Mouse (Mus musculus): ENCODE measurements at regions not wholly inside any gene's neighbourhood (a gene's known extent, or its start where the extent isn't known, plus 50 kb on each side); places are given as distances from the start of the nearest gene placed in this dataset.
A peak's percentile ranks its signal among the peaks of the same experiment; 100 is the strongest.

DNA sequence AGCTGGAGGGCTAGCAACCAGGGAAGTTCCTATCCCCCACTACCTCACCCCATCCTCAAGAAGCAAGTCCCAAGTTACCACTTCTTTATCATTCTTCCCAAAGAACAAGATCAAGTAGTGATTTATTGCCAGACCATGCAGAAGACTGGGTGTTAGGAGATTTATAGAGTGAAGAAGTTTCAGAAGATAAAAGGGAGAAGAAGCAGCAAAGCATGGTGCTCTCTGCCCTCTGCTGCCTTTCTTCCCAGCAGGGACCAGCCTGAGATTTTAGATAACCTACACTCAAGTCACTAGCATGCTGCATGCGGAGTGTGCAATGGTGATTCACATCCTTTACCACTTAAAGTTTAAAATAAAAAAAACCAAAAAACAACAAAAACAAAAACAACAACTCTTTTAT lies 79.7 kb upstream of the Cacna2d1 start:
- no peak for DNase-seq
- H3K4me3 ChIP-seq, result no peak overlapping the region
- no peak for TF ChIP-seq CTCF (IDR thresholded peaks at IDR 0.05)
- intact Hi-C loops (cut with DNase I), result no loop called here
- H3K27ac ChIP-seq, result no peak overlapping the region

DNA sequence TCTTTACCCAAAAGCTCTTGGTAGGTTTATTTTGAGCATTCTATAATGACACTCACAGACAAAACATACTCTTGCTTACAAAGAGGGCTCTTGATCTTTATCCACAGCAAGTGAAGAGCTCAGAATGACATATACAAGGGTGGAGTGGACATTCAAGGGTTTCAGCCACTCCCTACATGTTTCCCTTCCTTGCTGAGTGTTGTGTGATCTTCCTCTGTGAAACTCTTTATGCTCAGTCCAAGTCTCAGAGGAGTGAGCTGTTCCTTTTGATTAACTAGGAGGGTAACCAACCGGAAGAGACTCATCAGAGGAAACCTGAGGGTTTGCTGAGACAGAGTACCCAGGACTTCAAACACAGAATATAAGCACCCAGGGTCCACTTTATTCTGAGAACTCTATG lies 77.5 kb upstream of the Cacna2d1 start:
- Histone ChIP-seq H3K4me3 (no peak overlapping the region), H3K27ac (no peak overlapping the region)
- DNase-seq, result no peak
- intact Hi-C loops (cut with DNase I), result no loop called here
- no peak for TF ChIP-seq CTCF (IDR thresholded peaks at IDR 0.05)

DNA sequence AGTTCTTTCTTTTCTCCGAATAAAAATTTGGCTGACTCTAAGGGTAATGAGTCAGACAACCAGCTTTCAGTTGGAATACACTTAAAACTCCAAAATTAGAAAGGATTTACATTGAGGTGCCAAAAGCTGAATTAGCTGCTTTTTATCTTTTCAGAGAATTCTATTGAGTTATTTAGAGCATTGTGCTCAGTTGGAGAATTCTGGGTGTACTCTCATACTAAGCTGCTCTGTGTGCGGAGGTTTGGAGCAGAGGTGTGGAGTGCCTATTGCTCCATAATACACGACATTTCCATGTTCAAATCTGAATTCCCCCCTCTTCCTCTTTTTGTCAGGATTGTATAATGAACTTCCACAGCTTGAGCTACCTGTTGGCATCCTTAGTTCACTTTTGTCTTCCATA lies 60.4 kb upstream of the Cacna2d1 start:
- no peak for TF ChIP-seq CTCF (IDR thresholded peaks at IDR 0.05)
- intact Hi-C loops (cut with DNase I), result no loop called here
- Histone ChIP-seq H3K27ac (no peak overlapping the region), H3K4me3 (no peak overlapping the region)
- DNase-seq, result no peak

DNA sequence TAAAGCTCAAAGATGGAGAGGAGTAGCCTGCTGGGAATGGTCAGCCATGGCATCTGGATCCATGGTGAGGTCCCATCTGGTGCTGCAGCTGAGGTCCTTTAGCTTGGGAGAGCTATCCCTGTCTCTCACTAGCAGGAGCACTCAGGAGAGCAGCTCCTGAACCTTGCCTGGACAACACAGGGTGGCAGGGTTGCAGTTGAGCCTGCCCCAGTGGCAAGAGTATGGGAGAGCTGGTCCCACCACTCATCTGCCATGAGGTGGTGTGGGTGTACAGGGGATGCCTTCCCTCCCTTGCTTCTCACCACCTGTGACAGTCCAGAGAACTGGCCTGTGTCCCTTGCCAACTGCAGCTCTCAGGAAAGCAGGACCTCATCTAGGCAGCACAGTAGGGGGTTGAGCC lies 51.5 kb upstream of the Cacna2d1 start:
- DNase-seq, result peak; percentile 14
- Histone ChIP-seq H3K4me3 (no peak overlapping the region), H3K27ac (no peak overlapping the region)
- intact Hi-C loops (cut with DNase I), result no loop called here
- peak; percentile 18; the same call in 1 of the 2 replicates for TF ChIP-seq CTCF (IDR thresholded peaks at IDR 0.05)

All from gastrocnemius, adult 2 months (tissue).